Mouse (Mus musculus): Measurements from ENCODE around the gene Amy1. TPM values are rescaled to one million over a fixed set of nuclear protein-coding genes. Genes with fewer than 3 reads are reported as not detected.

The Amy1 gene
- total and polyA plus RNA-seq, 3 experiments: 0.27 to 0.81 TPM; not detected in 1

- no peak for TF ChIP-seq MAX (IDR thresholded peaks at IDR 0.05; ENCODE audit: low read length)
- no peak for TF ChIP-seq RCOR1 (IDR thresholded peaks at IDR 0.05; ENCODE audit: low read depth, low read length)
- no peak for TF ChIP-seq ZMIZ1 (IDR thresholded peaks at IDR 0.05; ENCODE audit: low read depth, low read length)
- TF ChIP-seq CHD1 (IDR thresholded peaks at IDR 0.05; ENCODE audit: low read depth, low read length): no peak
- no peak for TF ChIP-seq HCFC1 (IDR thresholded peaks at IDR 0.05; ENCODE audit: low read depth, low read length)
- TF ChIP-seq MYB (IDR thresholded peaks at IDR 0.05; ENCODE audit: low read depth, low read length): no peak
- no peak for TF ChIP-seq NELFE (IDR thresholded peaks at IDR 0.05; ENCODE audit: low read depth, low read length)
- TF ChIP-seq ZNF384 (IDR thresholded peaks at IDR 0.05; ENCODE audit: low read depth, low read length): no peak
- TF ChIP-seq TBP (IDR thresholded peaks at IDR 0.05; ENCODE audit: low read depth, low read length): no peak
- no peak for TF ChIP-seq GATA1 (IDR thresholded peaks at IDR 0.05; ENCODE audit: low read depth, low read length)
- TF ChIP-seq CHD2 (IDR thresholded peaks at IDR 0.05; ENCODE audit: low read length): no peak
- no peak for TF ChIP-seq EP300 (IDR thresholded peaks at IDR 0.05; ENCODE audit: low read depth in 1 of 2, low read length in 2 of 2)
- TF ChIP-seq MEF2A (IDR thresholded peaks at IDR 0.05; ENCODE audit: extremely low read depth, insufficient replicate concordance, low read depth, low read length, poor library complexity, severe bottlenecking): no peak
- TF ChIP-seq KAT2A (conservative IDR thresholded peaks at IDR 0.05; ENCODE audit: low read depth, low read length): no peak
- Histone ChIP-seq H3K27me3 (ENCODE audit: control insufficient read depth in 1 of 2, insufficient read depth in 2 of 2, low read length in 2 of 2) (no peaks in the 10 kb centered on the region), H3K4me3 (ENCODE audit: control insufficient read depth in 1 of 2, insufficient read depth in 1 of 2, low read depth in 2 of 2, low read length in 2 of 2) (no peak overlapping the region; a peak in 1 of 4 replicates), H3K27ac (ENCODE audit: control insufficient read depth, low read depth, low read length) (no peak overlapping the region), H3K36me3 (ENCODE audit: control insufficient read depth in 1 of 2, insufficient read depth in 2 of 2, low read length in 2 of 2) (no peaks in the 10 kb centered on the region), H3K4me1 (ENCODE audit: control insufficient read depth in 1 of 2, insufficient read depth in 2 of 2, low read length in 2 of 2) (no peaks in the 10 kb centered on the region), H3K9ac (ENCODE audit: control insufficient read depth, low read depth, low read length, poor library complexity, severe bottlenecking) (no peak overlapping the region), H3K79me2 (ENCODE audit: control insufficient read depth, insufficient read depth, low read length, poor library complexity) (no peaks in the 10 kb centered on the region), H3K9me3 (replicated peaks; ENCODE audit: insufficient read depth, low read length) (no peaks in the 10 kb centered on the region)
- no peak for DNase-seq (ENCODE audit: low read depth, low spot score)
Observed at GRCm38 (mm10) chr3:113574138-113574537, 32.4 kb downstream of the Amy1 start.

GRCm38 (mm10) chr3:113572158-113572557, 34.3 kb downstream of the Amy1 start:
- H3K9ac ChIP-seq (ENCODE audit: control insufficient read depth, low read depth, low read length, poor library complexity, severe bottlenecking): no peak overlapping the region
- DNase-seq (ENCODE audit: low read depth, low spot score): no peak
- H3K27ac ChIP-seq (ENCODE audit: control insufficient read depth, low read depth, low read length): no peak overlapping the region
- no peaks in the 10 kb centered on the region for H3K9me3 ChIP-seq (replicated peaks; ENCODE audit: insufficient read depth, low read length)
- no peaks in the 10 kb centered on the region for H3K27me3 ChIP-seq (ENCODE audit: control insufficient read depth in 1 of 2, insufficient read depth in 2 of 2, low read length in 2 of 2)
- no peaks in the 10 kb centered on the region for H3K4me1 ChIP-seq (ENCODE audit: control insufficient read depth in 1 of 2, insufficient read depth in 2 of 2, low read length in 2 of 2)
- no peak overlapping the region for H3K4me3 ChIP-seq (ENCODE audit: control insufficient read depth in 1 of 2, insufficient read depth in 1 of 2, low read depth in 2 of 2, low read length in 2 of 2)
- H3K36me3 ChIP-seq (ENCODE audit: control insufficient read depth in 1 of 2, insufficient read depth in 2 of 2, low read length in 2 of 2): no peaks in the 10 kb centered on the region
- no peaks in the 10 kb centered on the region for H3K79me2 ChIP-seq (ENCODE audit: control insufficient read depth, insufficient read depth, low read length, poor library complexity)
- TF ChIP-seq ZKSCAN1 (IDR thresholded peaks at IDR 0.05; ENCODE audit: low read depth, low read length) (no peak), NELFE (IDR thresholded peaks at IDR 0.05; ENCODE audit: low read depth, low read length) (no peak), E2F4 (IDR thresholded peaks at IDR 0.05; ENCODE audit: borderline replicate concordance, low read depth, low read length) (no peak), CHD1 (IDR thresholded peaks at IDR 0.05; ENCODE audit: low read depth, low read length) (no peak), MEF2A (IDR thresholded peaks at IDR 0.05; ENCODE audit: extremely low read depth, insufficient replicate concordance, low read depth, low read length, poor library complexity, severe bottlenecking) (no peak), HCFC1 (IDR thresholded peaks at IDR 0.05; ENCODE audit: low read depth, low read length) (no peak), RCOR1 (IDR thresholded peaks at IDR 0.05; ENCODE audit: low read depth, low read length) (no peak), TCF12 (IDR thresholded peaks at IDR 0.05; ENCODE audit: low read depth, low read length) (no peak), BHLHE40 (IDR thresholded peaks at IDR 0.05; ENCODE audit: borderline replicate concordance, low read depth, low read length) (no peak), JUND (IDR thresholded peaks at IDR 0.05; ENCODE audit: low read depth, low read length) (no peak), ELF1 (IDR thresholded peaks at IDR 0.05; ENCODE audit: low read depth, low read length) (no peak), GATA1 (IDR thresholded peaks at IDR 0.05; ENCODE audit: low read depth, low read length) (no peak), CHD2 (IDR thresholded peaks at IDR 0.05; ENCODE audit: low read length) (no peak), POLR2A (IDR thresholded peaks at IDR 0.05; ENCODE audit: control insufficient read depth in 1 of 2, insufficient read depth in 1 of 2, low read depth in 1 of 2, low read length in 2 of 2, poor library complexity in 1 of 2) (no peak), MAZ (IDR thresholded peaks at IDR 0.05; ENCODE audit: low read depth, low read length) (no peak), ZMIZ1 (IDR thresholded peaks at IDR 0.05; ENCODE audit: low read depth, low read length) (no peak)
